Mouse (Mus musculus) thymus, postnatal 36 days (tissue): Measurements from ENCODE around the gene Lpp.

ENCODE experiments used
- DNase-seq, 2 experiments: peaks; one replicate each; pipeline ENCODE4 v3.0.0; 2022; ENCODE audit warnings: mixed read lengths in 2 of 2

Lpp gene

GRCm38 (mm10) chr16:24566277-24566676 lies 173.0 kb downstream of the Lpp start:
- DNase-seq = no peak

DNA sequence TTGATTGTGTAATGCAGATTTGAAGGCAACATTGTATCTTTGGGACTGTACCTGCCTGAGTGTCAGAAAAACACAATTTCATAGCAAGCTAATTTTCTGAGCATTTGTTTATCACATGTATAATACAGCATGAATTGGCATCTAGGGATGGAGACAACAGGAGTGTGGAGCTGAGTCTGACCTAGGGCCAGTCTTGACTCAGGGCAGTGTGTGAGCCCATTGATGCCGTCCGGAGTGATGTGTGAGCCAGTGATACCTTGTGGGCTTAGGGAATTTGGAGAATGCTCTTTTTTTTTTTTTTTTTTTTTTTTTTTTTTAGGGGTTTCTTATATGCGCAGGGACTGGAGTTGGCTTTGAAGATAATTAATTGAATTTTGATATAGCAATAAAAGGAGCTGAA lies 174.3 kb downstream of the Lpp start:
- no peak for DNase-seq

GRCm38 (mm10) chr16:24568061-24568460 lies 174.8 kb downstream of the Lpp start:
- no peak for DNase-seq

DNA sequence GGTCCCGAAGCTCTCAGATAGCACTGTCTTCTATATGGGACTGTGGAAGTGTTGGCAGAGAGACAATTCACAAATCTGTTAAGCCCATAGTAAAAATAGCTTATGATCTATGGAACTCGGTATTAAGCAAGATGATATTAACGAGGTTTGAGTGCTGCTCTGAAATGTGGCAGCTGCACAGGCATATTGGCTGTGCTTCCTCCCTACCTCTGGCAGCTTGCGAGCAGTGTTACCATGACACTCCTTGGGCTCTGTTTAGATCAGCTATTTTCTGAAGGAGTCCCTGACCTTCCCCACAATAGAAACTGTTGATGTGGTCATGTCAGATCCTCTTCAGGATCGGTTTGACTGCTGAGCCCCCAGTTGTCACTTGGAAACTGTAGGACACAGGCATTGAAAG lies 176.4 kb downstream of the Lpp start:
- DNase-seq = no peak

- no peak for DNase-seq
These were observed 183.7 kb downstream of the Lpp start for GRCm38 (mm10) chr16:24576999-24577398.

DNA sequence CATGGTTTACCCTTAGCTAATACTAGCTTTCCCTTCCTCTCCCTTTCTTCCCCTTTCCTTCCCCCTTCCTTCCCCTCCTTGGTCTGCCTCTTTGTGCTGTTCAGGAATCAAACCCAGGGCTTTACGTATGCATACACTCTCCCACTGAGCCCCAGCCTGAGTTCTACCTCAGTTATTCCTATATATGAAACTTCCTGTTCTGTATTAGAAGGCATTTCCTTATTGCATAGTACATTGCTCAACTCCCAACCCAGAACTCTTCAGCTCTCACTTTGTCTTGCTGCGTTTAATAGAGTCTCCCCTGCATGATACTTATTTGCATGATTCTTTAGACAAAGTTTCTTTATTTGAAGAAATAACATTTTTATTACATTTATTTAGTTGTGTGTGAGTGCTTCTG lies 184.5 kb downstream of the Lpp start:
- DNase-seq = no peak

- DNase-seq = no peak
These were observed 189.5 kb downstream of the Lpp start for GRCm38 (mm10) chr16:24582847-24583246.

- DNase-seq = no peak
These were observed 200.2 kb downstream of the Lpp start for GRCm38 (mm10) chr16:24593535-24593934.

DNA sequence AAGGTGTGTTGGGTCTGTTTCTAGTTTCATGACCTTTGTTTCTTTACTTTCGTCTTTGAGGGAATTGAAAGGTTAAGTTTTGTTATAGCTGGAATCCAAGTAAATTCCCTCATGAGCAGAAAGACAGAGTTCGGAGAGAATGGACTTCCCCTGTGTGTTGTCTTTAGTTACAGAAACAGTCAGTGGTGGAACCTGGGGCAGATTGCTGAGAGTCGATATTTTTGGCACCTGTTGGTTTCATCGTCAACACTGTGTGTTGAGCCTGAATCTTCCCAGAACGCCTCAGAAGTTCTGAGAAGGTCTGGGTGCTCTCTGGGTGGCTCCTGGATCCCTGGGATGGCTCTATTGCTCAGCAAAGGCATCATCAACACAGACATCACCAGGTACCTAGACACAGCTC lies 201.2 kb downstream of the Lpp start:
- no peak for DNase-seq

- no peak for DNase-seq
These were observed 202.2 kb downstream of the Lpp start for GRCm38 (mm10) chr16:24595493-24595892.

GRCm38 (mm10) chr16:24598567-24598966 lies 205.3 kb downstream of the Lpp start:
- no peak for DNase-seq

DNA sequence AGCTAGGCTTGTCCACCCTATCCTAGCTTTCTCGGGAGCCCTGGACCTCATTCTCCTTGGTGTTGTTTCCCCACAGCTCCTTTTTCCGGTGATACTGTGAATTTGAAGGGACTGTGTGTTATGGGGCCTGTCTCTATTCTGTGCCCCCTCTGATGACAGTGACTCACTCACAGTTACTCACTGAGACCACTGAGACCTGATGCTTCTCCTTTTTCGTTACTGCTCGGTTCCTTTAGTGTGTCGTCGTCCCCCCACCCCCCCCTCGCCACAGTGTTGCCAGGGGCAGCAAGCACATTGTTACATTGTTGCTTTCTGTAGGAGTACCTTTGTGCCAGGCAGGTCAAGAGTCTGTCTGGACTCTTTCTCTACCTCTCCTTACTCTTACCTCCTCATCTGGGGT lies 206.5 kb downstream of the Lpp start:
- DNase-seq = no peak

DNA sequence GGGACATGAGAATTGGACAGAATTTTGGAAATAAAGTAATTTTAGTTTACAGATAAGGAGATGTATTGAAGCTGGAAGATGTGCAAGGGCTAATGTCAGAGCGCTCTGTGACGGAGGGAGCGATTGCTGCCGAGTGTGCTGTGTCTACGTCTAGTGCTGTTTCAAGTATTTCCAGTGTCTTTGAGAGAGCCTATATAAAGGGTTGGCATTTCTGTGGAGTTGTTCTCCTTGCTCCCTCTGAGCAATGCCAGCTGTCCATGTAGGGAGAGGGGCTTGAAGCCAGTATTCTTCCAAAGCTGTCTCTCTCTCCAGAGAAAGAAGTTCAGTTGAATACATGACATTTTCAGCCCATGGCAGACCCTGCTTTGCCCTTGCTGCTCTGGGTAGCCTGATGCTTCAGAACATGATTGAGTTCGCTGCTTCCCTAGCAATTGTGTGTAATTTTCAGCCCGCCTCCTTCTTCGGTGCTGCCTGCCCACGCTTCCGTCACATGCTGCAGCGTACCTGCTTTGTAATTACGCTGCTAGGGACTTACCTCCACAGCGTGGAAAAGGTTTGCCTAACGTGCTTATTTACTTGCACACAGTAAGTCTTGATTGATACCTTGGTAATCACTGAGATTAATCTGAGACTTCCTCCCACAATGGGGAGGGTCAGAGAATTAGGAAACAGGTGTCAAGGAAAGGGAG lies 207.1 kb downstream of the Lpp start:
- no peak for DNase-seq

GRCm38 (mm10) chr16:24603342-24603741 lies 210.0 kb downstream of the Lpp start:
- no peak for DNase-seq

DNA sequence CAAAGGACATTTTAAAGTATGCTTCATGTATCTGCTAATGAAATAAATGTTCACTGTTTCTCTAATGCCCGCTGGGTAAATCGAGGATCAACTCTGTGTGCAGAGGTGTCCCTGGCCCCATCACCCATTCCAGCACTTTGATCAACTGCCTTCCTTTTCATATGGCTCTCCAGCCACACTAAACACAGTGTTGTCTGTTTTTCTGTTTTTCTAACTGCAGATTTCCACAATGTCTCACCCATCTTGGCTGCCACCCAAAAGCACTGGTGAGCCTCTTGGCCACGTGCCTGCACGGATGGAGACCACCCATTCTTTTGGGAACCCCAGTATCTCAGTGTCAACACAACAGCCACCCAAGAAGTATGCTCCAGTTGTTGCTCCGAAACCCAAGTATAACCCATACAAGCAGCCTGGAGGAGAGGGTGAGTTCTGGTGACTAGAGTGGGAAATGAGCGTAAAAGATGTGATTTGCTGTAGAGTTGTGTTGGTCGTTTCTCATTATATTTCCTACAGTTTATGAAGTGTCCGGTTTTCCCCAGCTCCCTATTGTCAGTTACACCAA lies 214.7 kb downstream of the Lpp start:
- DNase-seq = no peak

DNA sequence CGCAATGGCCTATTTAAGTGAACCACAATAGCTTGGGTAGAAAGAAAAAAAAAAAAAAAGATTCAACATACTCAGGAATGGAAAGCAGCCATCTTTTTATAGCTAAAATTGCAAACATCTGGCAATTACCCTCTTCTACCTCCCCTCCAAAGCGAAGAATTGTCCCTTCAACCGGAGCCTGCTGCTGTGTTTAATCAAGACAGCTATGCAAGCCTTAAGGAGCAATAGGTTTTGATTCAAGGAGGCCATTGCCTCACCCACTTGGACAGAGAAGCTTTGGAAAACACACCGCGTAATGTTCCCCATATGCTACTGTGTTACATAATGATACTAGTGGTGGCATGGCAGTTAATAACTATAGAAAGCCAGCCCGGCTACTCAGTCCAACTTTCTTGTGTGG lies 226.2 kb downstream of the Lpp start:
- no peak for DNase-seq

DNA sequence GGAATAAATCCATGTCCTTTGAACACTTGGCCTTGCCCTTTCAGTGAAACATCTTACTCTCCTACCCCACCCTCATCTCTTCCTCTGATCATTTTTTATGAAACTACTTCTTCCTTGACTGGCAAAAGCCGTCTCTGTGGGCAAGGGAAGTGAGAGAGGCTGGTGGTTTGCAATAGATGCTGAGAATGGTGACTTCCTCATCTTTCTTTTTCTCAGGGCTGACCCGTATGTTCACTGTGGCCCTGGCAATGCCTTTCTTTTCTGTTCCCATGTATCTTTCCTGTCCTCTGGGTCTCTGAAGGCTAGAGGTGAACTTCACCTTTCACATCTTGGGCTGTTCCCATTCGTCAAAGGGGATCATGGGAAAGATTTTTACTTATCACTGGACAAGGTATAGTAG lies 226.7 kb downstream of the Lpp start:
- DNase-seq = no peak

DNA sequence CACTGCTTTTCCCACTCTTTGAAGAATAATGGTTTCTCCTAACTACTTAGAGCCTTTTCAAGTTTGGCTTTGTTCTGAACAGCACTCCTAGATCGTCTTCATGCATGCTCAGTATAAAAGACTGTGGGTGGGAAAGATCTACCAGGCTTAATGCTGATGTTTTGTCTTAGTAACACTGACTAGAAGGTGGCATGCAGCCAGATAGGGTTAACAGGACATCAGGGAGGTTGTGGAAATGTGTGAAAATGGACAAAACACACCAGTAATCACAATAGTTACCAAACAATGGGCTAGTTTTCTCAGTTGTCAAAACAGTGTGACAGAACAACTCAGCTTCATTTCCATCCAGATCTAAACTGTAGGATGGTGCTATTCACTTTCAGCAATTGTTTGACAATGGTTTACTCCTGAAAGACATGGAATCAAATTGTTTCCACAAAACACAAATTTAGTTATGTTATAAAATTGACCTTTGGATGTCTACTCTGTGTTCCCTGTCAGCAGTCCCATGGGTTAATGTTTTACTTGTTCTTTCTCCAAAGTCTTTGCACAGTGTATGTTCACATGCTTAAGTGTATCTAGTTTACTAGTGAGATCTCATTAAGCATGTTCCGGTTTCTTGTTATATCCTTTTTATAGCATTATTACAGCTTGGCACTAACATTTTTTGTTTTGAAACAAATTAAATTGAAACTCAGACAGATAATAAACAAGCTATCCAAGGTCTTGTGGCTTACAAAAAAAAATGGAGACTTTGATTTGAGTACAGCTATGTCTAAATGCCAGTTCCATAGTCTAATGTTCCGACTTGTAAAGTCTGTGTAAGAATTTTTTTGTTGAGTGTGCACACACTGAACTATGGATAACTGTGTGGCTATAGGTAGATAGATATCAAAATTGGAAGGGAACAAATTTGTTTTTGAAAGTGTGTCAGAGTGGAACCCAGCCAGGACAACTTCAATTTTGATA lies 229.2 kb downstream of the Lpp start:
- DNase-seq = no peak

DNA sequence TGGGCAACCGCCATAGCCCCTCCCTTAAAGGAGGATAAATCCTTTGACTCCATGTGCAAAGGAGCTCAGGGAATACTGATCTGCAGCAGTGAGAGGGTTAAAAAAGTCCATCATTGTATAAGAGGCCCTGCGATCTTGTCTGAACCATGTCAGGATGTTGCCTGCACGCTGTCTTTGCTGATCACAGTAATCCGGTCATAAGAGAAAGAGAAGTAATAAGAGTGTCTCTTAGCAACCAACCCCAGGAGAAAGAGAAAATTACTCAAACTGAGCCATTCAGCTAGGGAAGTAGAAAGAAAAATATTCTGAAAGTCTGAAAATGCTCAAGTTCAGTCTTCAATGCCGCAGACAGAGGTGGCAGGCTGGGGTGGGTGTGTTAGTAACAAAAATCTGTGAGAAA lies 231.0 kb downstream of the Lpp start:
- DNase-seq = no peak

DNA sequence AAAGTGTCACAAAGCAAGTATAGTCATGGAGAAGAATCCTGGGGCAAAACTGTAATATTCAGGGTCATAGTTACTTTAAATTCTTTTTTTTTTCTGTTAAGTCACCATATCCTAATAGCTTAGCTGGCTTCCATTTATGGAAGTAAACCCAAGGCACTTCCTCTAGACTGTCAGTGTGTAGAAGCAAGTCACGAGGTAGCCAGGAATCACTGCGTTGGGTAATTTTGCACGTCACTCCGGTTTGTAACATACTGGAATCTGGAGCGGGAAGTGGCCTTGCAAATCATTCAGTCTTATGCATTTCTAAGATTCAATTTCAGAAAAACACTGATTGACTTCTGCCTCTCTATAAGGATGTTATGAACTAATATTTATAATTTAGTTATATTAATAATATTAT lies 232.3 kb downstream of the Lpp start:
- DNase-seq = no peak

- DNase-seq = no peak
These were observed 235.5 kb downstream of the Lpp start for GRCm38 (mm10) chr16:24628779-24629178.

DNA sequence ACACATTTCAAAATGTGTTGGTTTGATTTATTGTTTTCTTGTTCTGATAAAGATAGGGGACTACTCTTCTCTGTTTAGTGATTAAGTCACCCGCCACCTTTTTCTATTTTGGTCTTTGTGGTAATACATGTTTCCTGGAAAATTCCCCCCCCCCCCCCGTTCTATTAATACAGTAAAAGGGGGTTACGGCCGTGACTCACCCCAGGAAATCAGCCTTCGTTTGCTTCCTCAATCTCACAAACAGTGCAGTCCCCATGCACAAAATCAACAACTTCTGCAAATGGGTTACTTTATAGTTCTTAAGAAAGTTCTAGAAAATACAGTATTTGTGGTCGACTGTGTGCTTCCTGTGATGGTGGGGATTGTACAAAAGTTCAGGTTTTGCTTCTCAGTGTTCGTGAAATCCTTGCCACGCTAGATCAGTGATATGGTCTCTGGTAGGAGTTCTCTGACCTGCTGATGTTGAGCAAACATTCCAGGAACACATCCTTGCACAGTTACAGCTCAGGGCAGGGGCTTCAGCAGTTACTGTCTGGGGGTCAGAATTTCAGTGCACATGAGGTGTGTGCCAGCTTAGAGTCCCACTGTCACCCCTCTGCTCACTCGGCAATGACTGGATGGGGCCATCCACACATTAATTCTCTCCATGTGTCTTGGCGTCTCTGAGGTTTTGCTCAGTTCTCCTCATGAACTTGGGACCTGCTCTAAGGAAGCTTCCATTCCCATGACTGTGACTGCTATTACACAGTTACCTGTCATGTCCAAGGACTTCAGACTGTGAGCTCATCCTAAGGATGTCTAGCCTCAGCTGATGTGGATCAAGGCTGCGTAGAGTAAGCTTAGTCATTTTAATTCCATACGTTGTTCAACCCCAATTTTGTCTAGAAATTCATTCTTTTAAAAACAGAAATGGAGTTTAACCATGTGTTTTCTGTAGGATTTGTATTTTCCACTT lies 236.2 kb downstream of the Lpp start:
- DNase-seq = no peak
